Mouse (Mus musculus) left cerebral cortex, adult 11 months (tissue): ENCODE measurements at regions not wholly inside any gene's neighbourhood (a gene's known extent, or its start where the extent isn't known, plus 50 kb on each side); places are given as distances from the start of the nearest gene placed in this dataset.

ENCODE experiments used
- DNase-seq: peaks from one replicate; pipeline ENCODE4 v3.0.0; 2022; ENCODE audit warnings: low spot score

DNA sequence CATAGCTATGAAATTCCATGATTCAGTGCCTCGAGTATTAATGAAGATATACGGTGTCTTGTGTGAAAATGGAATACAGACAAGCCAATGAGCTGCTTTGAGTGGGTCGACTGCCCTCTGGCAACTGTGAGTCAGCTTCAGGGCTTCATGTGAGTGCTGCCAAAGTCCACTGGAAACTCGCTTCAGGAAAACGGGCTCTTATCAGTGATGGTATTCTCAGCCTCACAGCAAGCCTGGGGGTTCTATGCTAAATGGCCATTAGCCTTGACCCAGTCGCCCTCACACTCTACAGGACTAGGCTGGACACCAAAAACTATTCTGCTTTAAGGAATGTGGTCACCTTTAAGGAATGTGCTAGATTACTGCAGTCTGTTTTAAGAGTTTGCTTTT lies 477.8 kb downstream of the Efnb2 start:
- no peak for DNase-seq

DNA sequence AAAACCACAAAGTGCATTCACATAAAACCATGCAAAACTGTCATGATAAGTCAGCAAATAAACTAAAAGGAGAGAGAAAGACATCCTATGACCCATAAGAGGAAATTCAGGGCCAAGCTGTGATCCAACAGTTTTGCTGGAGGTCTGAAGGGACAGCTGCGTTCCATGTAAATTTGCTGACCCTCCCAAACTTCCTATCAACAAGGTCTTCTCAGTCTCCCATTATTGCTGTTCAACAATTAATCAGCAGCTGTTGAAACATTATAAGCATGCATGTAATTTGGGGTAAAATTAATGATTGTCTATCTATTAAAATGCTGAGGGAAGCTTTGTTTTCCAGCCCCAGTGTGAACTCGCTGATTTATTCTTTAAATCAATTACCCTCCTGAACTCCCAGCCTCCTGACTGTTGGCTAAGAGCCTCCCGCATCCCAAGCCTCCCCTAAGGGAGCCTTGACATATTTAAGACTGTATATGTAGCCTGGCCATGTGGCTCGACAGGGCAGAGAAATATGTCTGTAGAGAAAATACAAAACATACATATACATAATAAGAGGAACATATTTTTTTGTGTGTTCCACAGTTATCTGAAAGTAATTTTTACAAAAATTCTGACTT lies 478.3 kb downstream of the Efnb2 start:
- no peak for DNase-seq

- DNase-seq, result no peak
Measured at GRCm38 (mm10) chr8:8182108-8182507, 478.9 kb downstream of the Efnb2 start.

DNA sequence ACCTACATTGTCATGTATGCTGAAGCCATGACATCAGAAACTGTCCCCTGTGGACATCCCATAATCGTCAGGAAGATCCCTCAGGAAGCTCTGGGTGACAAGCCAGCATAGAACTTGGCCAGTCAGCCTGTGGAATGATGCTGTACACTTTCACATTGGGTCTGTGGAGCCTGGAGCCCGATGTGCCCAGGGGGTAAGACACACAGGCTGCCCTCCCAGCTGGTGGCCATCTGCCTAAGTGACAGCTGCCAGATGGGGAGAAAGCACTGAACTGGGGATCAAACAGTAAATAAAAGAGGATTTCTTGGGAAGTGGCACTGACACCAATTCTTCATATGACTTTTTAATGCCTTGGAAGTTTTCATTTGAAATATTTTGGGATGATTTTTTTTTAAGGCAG lies 486.8 kb downstream of the Efnb2 start:
- DNase-seq, result no peak

- no peak for DNase-seq
Measured at GRCm38 (mm10) chr8:8168674-8169073, 492.4 kb downstream of the Efnb2 start.

- DNase-seq, result no peak
Measured at GRCm38 (mm10) chr8:8168250-8168649, 492.8 kb downstream of the Efnb2 start.

DNA sequence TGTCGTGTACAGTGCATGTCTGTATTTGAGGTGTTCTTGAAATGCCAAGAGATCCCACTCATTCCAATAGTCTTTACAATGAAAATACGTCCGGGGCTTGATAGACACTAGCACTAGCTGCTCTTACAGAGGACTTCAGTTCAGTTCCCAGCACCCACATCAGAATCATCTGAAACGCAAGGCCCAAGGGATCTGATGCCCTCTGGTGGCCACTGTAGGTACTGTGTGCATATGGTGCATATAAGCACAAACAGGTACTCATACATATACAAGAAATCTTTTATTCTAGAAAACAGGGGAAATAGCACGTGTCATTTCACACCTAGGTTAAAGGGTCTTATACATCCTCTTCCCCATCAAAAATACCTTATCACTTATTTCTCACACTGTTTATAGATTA lies 513.5 kb downstream of the Efnb2 start:
- DNase-seq, result no peak

DNA sequence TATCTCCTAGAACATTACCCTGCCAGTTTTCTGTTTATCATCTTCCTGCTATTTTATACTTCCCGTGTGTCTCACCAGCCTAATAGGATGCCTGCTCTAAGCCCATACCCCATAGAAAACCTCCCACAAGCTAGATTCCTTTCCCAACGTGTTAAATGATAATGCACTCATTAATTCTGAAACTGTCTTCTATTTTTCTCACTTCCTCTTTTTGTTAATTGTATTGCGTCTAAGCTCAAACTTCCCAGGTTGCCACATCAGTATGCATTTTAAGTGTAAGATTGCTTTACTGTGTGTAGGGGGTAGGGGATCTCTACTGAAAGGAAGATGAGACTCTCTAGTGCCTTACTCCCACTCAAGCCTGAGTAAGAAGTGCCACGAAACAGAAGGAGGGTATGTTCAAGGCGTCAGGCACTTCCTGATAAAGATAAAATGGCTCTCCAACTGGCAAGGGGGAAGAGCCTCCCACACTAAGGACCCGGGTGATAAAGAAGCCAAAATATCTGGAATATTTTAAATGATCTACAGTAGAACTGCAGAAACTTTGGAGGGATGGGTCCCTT lies 518.0 kb downstream of the Efnb2 start:
- DNase-seq, result no peak

- no peak for DNase-seq
Measured at GRCm38 (mm10) chr8:8142461-8142860, 518.6 kb downstream of the Efnb2 start.

GRCm38 (mm10) chr8:8139720-8140119 lies 521.3 kb downstream of the Efnb2 start:
- no peak for DNase-seq

DNA sequence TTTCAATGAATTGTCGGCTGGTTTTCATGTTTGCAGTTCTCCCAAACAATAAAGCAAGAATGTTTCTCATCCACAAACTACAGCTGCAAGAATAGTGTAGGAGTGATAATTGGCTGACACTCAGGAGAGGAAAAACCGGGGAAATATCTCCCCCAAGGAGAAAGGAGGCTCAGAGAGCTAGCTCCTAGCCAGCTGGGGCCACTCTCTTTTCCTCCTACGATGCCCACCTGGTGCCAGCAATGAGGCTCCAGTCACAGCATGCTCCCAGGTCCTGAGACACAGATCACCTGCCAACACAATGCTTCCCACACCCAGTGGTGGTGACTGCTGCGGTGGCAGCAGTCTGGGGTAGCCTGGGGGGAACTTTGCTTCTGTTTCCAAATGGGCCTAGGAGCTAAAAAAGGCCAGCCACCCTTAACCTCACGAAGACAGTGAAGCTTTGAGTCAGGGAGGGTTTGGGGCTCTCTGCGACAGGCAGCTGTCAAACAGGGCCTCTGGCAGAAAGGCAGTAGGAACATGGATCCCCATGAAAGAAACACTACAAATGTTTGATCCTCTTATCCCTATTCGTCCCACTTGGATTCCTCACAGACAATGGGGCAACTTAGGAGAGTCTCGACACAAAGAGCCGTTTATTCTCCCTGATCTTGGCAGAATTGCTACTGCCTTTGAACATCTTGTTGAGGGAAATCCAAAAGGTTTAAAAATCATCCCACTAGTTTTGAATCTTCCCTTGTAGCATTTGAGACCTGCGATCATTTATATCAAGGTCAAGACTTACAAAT lies 527.8 kb downstream of the Efnb2 start:
- DNase-seq, result peak; percentile 18

- no peak for DNase-seq
Measured at GRCm38 (mm10) chr8:8131961-8132376, 529.1 kb downstream of the Efnb2 start.

DNA sequence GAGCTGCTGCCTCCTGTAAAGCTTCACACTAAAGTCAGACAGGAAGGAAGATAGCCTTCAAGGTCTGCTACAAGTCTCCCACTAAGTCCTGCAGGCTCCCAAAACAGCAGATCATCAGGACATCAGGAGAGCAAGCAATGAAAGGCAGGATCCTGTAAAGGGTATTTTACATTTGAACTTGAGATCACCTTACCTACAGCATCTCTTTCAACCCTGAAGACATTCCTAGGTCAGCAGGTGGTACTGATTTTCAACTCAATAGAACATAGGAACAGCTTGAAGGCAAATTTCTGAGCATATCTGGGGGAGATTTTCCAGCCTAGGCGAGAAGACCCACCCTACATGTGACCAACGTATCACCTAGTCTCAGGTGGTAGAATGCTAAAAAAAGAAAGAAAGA lies 530.2 kb downstream of the Efnb2 start:
- no peak for DNase-seq

- no peak for DNase-seq
Measured at GRCm38 (mm10) chr8:8115595-8116429, 545.2 kb downstream of the Efnb2 start.

GRCm38 (mm10) chr8:8114604-8115003 lies 546.4 kb downstream of the Efnb2 start:
- no peak for DNase-seq

GRCm38 (mm10) chr8:8109785-8110350 lies 551.2 kb downstream of the Efnb2 start:
- no peak for DNase-seq

GRCm38 (mm10) chr8:8103492-8103891 lies 557.5 kb downstream of the Efnb2 start:
- DNase-seq, result no peak

DNA sequence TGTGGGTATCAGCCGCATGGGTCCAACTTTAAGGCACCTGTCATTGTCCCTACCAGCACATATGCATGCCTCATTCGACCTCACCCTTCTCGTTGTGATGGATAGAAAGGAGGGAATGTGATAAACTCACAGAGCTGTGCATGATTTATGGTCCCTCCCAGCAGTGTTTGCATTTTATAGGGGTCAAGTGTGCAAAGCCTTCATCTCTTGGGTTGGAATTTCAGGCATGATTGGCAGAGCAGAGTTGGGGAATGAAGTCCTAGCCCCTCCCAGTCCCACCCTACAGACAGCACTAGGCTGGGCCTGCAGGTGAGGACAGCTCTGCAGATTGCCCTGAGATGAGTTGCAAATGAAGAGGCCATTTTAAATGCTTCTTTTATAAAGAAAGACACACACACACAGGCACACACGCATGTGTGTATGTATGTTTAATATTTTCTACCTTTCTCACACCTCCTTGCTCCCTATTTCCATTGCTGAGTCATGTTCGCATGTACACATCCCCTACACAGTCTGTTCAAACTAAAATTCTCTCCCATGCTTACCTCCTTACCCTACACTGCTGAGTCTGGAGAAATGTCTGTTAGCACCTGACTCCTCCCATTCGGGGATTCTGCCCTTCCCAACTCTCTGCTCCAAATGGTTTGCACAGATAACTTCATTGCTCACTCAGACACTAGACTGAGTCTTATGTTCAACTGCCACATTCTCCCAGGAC lies 558.9 kb downstream of the Efnb2 start:
- DNase-seq, result no peak

DNA sequence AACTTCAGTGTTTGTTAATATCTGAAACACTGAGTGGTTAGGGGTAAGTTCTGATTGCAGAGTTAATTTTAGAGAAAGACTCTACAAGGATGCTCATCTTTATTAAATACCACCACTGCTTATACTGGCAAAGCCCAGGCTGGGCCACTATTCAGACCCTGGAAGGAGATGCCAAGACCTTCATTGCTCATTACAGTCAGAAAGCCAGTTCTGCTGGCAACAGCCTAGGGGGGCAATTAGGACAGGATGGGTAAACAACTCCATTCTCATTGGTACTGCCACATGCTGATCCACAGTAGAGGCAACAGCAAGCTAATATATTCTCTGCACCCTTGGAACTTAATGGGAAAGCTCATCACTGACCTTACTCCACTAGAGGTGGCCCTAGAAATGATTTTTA lies 568.5 kb downstream of the Efnb2 start:
- DNase-seq, result no peak

GRCm38 (mm10) chr8:8084652-8085051 lies 576.4 kb downstream of the Efnb2 start:
- peak; percentile 22 for DNase-seq

DNA sequence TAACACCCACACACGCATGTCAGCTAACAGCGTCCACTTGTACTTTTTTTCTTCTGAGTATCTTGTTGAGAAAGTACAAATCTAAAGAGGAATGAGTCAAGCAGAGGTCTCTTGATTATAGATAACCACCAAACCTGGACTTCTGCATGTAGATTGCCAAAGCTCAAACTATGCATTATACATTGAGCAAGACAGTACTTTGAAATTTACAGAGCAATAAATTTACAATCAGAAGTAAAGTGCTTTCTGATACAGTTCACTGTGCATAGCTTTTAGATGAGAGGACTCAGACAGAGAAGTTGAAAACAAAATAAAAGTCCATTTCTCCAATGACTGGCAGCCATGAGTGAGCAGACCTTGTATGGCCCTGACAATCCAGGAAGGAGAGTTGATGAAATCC lies 597.0 kb downstream of the Efnb2 start:
- DNase-seq, result no peak
